Comparison of ENCODE assay signal across 16 mouse cellular contexts in the genomic region with DNA sequence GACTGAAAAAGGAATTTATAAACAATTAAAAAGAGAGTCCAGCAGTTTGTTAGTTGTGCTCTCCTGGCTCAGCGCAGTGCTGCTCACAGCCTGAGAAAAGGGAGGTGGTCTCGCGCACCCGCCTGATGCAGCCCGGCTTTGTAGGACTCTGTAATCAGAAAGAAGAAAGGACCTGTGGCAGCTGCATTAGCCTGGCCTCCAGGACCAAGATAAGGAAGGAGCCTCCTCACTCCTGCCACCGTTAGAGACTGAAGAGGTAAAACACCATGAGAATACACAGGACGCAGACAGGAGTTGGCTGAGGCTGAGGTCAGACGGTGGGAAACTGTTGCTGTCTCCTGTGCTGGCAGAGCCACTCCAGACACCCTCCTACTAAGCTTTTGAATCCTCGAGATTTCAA. TPM values are rescaled to one million over a fixed set of nuclear protein-coding genes. Genes with fewer than 3 reads are reported as not detected.
DNase-seq lines count a peak whose midpoint lies in the region; ATAC-seq and TF ChIP-seq lines count a peak whose summit lies in the region.
"Had no signal": no experiment of that assay in that cellular context is flagged by ENCODE, and none has a peak within 500 bp of the region (broad histone marks: within the 10 kb centered on the region; RNA-seq: fewer than 3 reads in every experiment).

A gene (minus strand): TSS at position 114 of the 400 bp plus-strand sequence.

- peaks cover 27% of the 10 kb centered on the region for H3K36me3 ChIP-seq in heart, embryonic 15.5 days
- H3K36me3 ChIP-seq in heart, adult 2 months (ENCODE audit: control insufficient read depth, insufficient read depth, low read length) = peaks cover 13% of the 10 kb centered on the region
- peaks cover 18% of the 10 kb centered on the region for H3K36me3 ChIP-seq in midbrain, embryonic 15.5 days (replicated peaks)
- H3K36me3 ChIP-seq in midbrain, embryonic 11.5 days (ENCODE audit: control insufficient read depth, insufficient read depth, low read length) = peaks cover 10% of the 10 kb centered on the region; the same call in 1 of the 2 replicates

- TF ChIP-seq CTCF in heart, adult 2 months (IDR thresholded peaks at IDR 0.05) = no peak
- no peak for TF ChIP-seq CTCF in olfactory bulb, adult 2 months (IDR thresholded peaks at IDR 0.05; ENCODE audit: insufficient read depth, low read depth, low read length)

- H3K27me3 ChIP-seq in heart, embryonic 15.5 days = no peaks in the 10 kb centered on the region
- H3K27me3 ChIP-seq in heart, adult 2 months (ENCODE audit: control insufficient read depth, insufficient read depth, low read length) = no peaks in the 10 kb centered on the region
- no peaks in the 10 kb centered on the region for H3K27me3 ChIP-seq in midbrain, embryonic 15.5 days (replicated peaks)
- no peaks in the 10 kb centered on the region for H3K27me3 ChIP-seq in midbrain, embryonic 11.5 days (ENCODE audit: control insufficient read depth, insufficient read depth, low read length)
- H3K27me3 ChIP-seq: CH12.LX had no signal

- DNase-seq in heart, adult 2 months = no peak
- DNase-seq in midbrain, embryonic 11.5 days (ENCODE audit: low spot score, missing footprints) = no peak
- DNase-seq in heart, postnatal 4 days = peak; percentile 14
- DNase-seq in right cerebral cortex, adult 18-20 months = no peak
- no peak for DNase-seq in cerebellum, postnatal 36 days
- DNase-seq: cerebellum, adult 9-10 months; gastrocnemius, adult 2 months; lung, adult 18-20 months; right cerebral cortex, postnatal 4 days had no signal

- H3K9ac ChIP-seq in heart, embryonic 15.5 days = peak within 1 kb of the TSS; percentile 15
- no peak within 1 kb of the TSS for H3K9ac ChIP-seq in heart, adult 2 months (ENCODE audit: low read depth, low read length)
- no peak within 1 kb of the TSS for H3K9ac ChIP-seq in midbrain, embryonic 15.5 days
- H3K9ac ChIP-seq in midbrain, embryonic 11.5 days (ENCODE audit: low read length) = no peak within 1 kb of the TSS

- H3K9me3 ChIP-seq in heart, embryonic 15.5 days (replicated peaks) = no peaks in the 10 kb centered on the region
- H3K9me3 ChIP-seq in midbrain, embryonic 15.5 days = no peaks in the 10 kb centered on the region
- H3K9me3 ChIP-seq in midbrain, embryonic 11.5 days (ENCODE audit: control insufficient read depth, low read length) = no peaks in the 10 kb centered on the region

- peak within 1 kb of the TSS; percentile 31 for H3K4me2 ChIP-seq in heart, embryonic 15.5 days
- H3K4me2 ChIP-seq in midbrain, embryonic 15.5 days = no peak within 1 kb of the TSS
- H3K4me2 ChIP-seq in midbrain, embryonic 11.5 days = no peak within 1 kb of the TSS

- TF ChIP-seq EP300 in heart, adult 2 months (IDR thresholded peaks at IDR 0.05; ENCODE audit: insufficient read depth, low read depth, low read length) = no peak

- peak within 1 kb of the TSS; percentile 28 for H3K4me3 ChIP-seq in heart, embryonic 15.5 days
- H3K4me3 ChIP-seq in heart, adult 2 months = no peak within 1 kb of the TSS
- no peak within 1 kb of the TSS for H3K4me3 ChIP-seq in midbrain, embryonic 15.5 days
- no peak within 1 kb of the TSS for H3K4me3 ChIP-seq in midbrain, embryonic 11.5 days (ENCODE audit: low read depth, low read length)
- no peak within 1 kb of the TSS for H3K4me3 ChIP-seq in olfactory bulb, adult 2 months (ENCODE audit: insufficient read depth, low read depth, low read length)
- H3K4me3 ChIP-seq: erythroblast, embryonic 14.5 days; gastrocnemius, adult 2 months; myocyte had no signal

- no peak for TF ChIP-seq POLR2A in heart, adult 2 months (IDR thresholded peaks at IDR 0.05; ENCODE audit: insufficient read depth, low read depth, low read length)
- no peak for TF ChIP-seq POLR2A in olfactory bulb, adult 2 months (IDR thresholded peaks at IDR 0.05; ENCODE audit: insufficient read depth, low read depth, low read length)

- no peaks in the 10 kb centered on the region for H3K79me2 ChIP-seq in heart, adult 2 months (replicated peaks; ENCODE audit: control insufficient read depth, insufficient read depth, low read length)

- peaks cover 36% of the 10 kb centered on the region for H3K4me1 ChIP-seq in heart, embryonic 15.5 days (replicated peaks)
- peaks cover 2% of the 10 kb centered on the region for H3K4me1 ChIP-seq in heart, adult 2 months (ENCODE audit: control insufficient read depth, insufficient read depth, low read length)
- H3K4me1 ChIP-seq in midbrain, embryonic 15.5 days = no peaks in the 10 kb centered on the region
- H3K4me1 ChIP-seq in midbrain, embryonic 11.5 days (ENCODE audit: control insufficient read depth, insufficient read depth, low read length) = no peaks in the 10 kb centered on the region
- H3K4me1 ChIP-seq in olfactory bulb, adult 2 months (ENCODE audit: control insufficient read depth, insufficient read depth, low read length) = peaks cover 2% of the 10 kb centered on the region; the same call in 1 of the 2 replicates

- intact Hi-C loops in heart, adult 2 months (cut with DNase I) = no loop called here

- 36% methylated on average over 9 of the region's 9 CpGs for WGBS in heart, embryonic 15.5 days
- 62% methylated on average over 9 of the region's 9 CpGs for WGBS in heart, adult 2 months
- 89% methylated on average over 9 of the region's 9 CpGs for WGBS in midbrain, embryonic 15.5 days
- 91% methylated on average over 9 of the region's 9 CpGs for WGBS in midbrain, embryonic 11.5 days
- 82% methylated on average over 9 of the region's 9 CpGs for WGBS in olfactory bulb, adult 2 months

- peak within 1 kb of the TSS; percentile 70 for H3K27ac ChIP-seq in heart, embryonic 15.5 days
- no peak within 1 kb of the TSS for H3K27ac ChIP-seq in heart, adult 2 months
- no peak within 1 kb of the TSS for H3K27ac ChIP-seq in midbrain, embryonic 15.5 days
- no peak within 1 kb of the TSS for H3K27ac ChIP-seq in midbrain, embryonic 11.5 days (ENCODE audit: low read depth, low read length)
- H3K27ac ChIP-seq in olfactory bulb, adult 2 months (ENCODE audit: insufficient read depth, low read depth, low read length) = no peak within 1 kb of the TSS
- H3K27ac ChIP-seq: gastrocnemius, adult 2 months; kidney, postnatal 0 days had no signal

- peak; percentile 35; the same call in 1 of the 2 replicates for ATAC-seq in heart, embryonic 15.5 days (replicated peaks; ENCODE audit: insufficient number of reproducible peaks, insufficient read depth, low FRiP score, low read depth)
- ATAC-seq in midbrain, embryonic 15.5 days (replicated peaks) = no peak
- no peak for ATAC-seq in midbrain, embryonic 11.5 days (ENCODE audit: low FRiP score)

RNA-seq across cellular contexts. Expression of the gene that starts here (rescaled TPM):
- polyA plus RNA-seq in heart, embryonic 15.5 days (2015; fragmentation: Nextera tagmentation; extraction: Ambion mirVana) = 5.3 and 7.2 TPM in 2 replicates
- total RNA-seq in heart, adult 2 months (2021) = 1 to 10 TPM; 1.3 to 2.1 TPM
- polyA plus RNA-seq in heart, adult 2 months (2012; rRNA removed) = 3.0 and 4.6 TPM in 2 replicates
- 10.5 and 12.1 TPM in 2 replicates for polyA plus RNA-seq in midbrain, embryonic 15.5 days (2015; fragmentation: Nextera tagmentation; extraction: Ambion mirVana)
- polyA plus RNA-seq in midbrain, embryonic 11.5 days (2014; fragmentation: Nextera tagmentation; extraction: Ambion mirVana) = 0.89 and 1.0 TPM in 2 replicates
- 10 to 100 TPM in 1 of 2 experiments, 1 to 10 TPM in 1; 9.6 to 12.5 TPM for total RNA-seq in heart, postnatal 4 days (2021)
- 140 TPM in 1 of 2 replicates, not detected in the other for polyA plus RNA-seq in olfactory bulb, adult 2 months (2012; ENCODE audit: insufficient read depth, insufficient read length, low replicate concordance, missing spikeins)
- polyA plus RNA-seq: erythroblast, embryonic 14.5 days; myocyte had no signal

Comparison
In these comparisons a context has a peak if more than half of its experiments do, and no peak if none do; other contexts are left out.
1. RNA of the gene that starts here (polyA plus RNA-seq): 140 TPM in olfactory bulb, adult 2 months; 10.5 to 12.1 TPM in midbrain, embryonic 15.5 days, 5.3 to 7.2 TPM in heart, embryonic 15.5 days, 3.0 to 4.6 TPM in heart, adult 2 months and 0.89 to 1.0 TPM in midbrain, embryonic 11.5 days; every median in the first group is over 10 times any median in the second.